Mouse (Mus musculus): ENCODE measurements around the gene Akr1e1.

Akr1e1 gene

DNA sequence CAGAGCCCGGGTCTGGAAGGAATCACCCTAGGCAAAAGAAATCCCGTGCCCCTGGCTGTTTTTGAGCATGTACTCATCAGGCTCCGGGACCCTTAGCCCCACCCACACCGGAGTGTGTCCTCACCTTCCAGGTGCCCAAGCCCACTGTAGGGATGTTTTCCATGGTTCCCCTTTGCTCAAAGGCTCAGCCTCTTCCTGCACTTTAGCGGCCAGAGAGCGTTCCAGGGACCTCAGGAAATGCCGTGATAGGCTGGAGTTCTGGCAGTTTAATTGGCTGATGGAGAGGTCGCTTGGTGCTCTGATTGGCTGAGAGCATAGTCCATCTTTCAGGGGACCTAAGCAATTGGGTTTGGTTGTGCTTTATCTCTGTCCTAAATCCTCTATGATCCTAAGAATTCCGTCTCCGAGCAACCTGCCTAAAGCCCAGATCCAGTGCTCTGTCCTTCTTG is at the start of gene Akr1e1:
TSS of gene Akr1e1 (minus strand) at position 214 of the 449 bp plus-strand sequence.
- TF ChIP-seq GATA4 (IDR thresholded peaks at IDR 0.05; ENCODE audit: insufficient replicate concordance, low read length), result peak; percentile 80; the same call in 1 of the 2 replicates

GRCm38 (mm10) chr13:4658346-4658745 is 49.4 kb upstream of the Akr1e1 start:
- TF ChIP-seq GATA4 (IDR thresholded peaks at IDR 0.05; ENCODE audit: insufficient replicate concordance, low read length), result no peak

- TF ChIP-seq GATA4 (IDR thresholded peaks at IDR 0.05; ENCODE audit: insufficient replicate concordance, low read length), result no peak
Measured at GRCm38 (mm10) chr13:4656277-4657146, 47.5 kb upstream of the Akr1e1 start.

DNA sequence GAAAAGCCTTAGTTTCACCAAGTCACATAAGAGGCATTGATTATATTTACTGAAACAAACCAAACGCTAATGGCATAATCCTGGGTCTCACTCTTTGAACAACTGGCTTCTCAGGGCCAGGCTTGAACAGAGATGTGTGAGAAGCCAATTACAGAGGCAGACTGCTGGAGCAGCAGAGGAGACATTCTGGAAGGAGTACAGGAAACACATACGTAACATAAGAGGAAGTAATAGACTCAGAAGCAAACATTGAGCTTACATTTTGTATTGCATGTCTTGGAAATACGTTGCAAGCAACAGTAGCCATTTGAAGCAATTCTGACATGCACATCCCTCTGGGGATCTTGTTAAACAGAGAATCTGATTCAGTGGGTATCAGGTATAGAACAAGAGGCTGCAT is 41.2 kb upstream of the Akr1e1 start:
- no peak for TF ChIP-seq GATA4 (IDR thresholded peaks at IDR 0.05; ENCODE audit: insufficient replicate concordance, low read length)

- TF ChIP-seq GATA4 (IDR thresholded peaks at IDR 0.05; ENCODE audit: insufficient replicate concordance, low read length), result no peak
Measured at GRCm38 (mm10) chr13:4645248-4645647, 36.3 kb upstream of the Akr1e1 start.

DNA sequence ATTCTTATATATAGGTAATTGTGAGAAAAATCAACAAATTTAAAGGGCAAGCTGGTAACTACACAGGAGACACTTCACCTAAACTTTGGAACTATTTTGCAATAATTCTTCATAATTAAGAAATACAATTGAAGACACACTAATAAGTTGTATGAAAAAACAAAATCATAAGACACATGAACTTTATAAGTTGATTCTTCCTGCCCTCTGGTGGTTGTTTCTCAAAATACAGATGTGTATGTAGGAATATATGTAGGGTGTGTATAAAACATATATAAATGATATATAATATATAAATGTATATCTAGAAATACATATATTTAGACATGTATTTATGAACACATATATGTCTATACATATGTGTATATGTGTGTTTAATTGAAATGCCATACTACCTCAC is 1.9 kb upstream of the Akr1e1 start:
- no peak for TF ChIP-seq GATA4 (IDR thresholded peaks at IDR 0.05; ENCODE audit: insufficient replicate concordance, low read length)

- no peak for TF ChIP-seq GATA4 (IDR thresholded peaks at IDR 0.05; ENCODE audit: insufficient replicate concordance, low read length)
Measured at GRCm38 (mm10) chr13:4608530-4608929, 444 bp downstream of the Akr1e1 start.

GRCm38 (mm10) chr13:4606821-4607220 is 2.2 kb downstream of the Akr1e1 start:
- TF ChIP-seq GATA4 (IDR thresholded peaks at IDR 0.05; ENCODE audit: insufficient replicate concordance, low read length), result no peak

GRCm38 (mm10) chr13:4576921-4577320 is 32.1 kb downstream of the Akr1e1 start:
- no peak for TF ChIP-seq GATA4 (IDR thresholded peaks at IDR 0.05; ENCODE audit: insufficient replicate concordance, low read length)

GRCm38 (mm10) chr13:4573871-4574270 is 35.1 kb downstream of the Akr1e1 start, which contains the start of gene Akr1c21:
Gene Akr1c21, plus strand, starts transcription at chr13:4574075.
- TF ChIP-seq GATA4 (IDR thresholded peaks at IDR 0.05; ENCODE audit: insufficient replicate concordance, low read length), result no peak

DNA sequence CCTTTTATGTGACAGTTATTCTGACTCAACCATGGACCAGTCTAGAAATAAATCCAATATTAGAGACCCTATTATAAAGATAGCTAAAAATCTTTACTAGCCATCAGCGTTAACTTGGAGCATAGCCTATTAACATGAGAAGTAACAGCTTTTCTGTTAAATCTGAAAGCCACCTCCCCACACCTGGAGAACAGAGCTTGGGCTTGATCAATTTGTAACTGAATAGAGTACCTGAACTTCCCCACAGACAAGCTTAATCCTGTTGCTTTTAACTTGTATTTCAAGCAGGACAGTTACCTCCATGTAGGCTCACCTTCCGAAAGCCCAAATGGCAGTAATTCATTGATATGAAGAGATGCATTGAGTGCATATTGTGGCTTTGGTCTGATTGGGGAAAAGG is 43.0 kb downstream of the Akr1e1 start:
- TF ChIP-seq GATA4 (IDR thresholded peaks at IDR 0.05; ENCODE audit: insufficient replicate concordance, low read length), result no peak

DNA sequence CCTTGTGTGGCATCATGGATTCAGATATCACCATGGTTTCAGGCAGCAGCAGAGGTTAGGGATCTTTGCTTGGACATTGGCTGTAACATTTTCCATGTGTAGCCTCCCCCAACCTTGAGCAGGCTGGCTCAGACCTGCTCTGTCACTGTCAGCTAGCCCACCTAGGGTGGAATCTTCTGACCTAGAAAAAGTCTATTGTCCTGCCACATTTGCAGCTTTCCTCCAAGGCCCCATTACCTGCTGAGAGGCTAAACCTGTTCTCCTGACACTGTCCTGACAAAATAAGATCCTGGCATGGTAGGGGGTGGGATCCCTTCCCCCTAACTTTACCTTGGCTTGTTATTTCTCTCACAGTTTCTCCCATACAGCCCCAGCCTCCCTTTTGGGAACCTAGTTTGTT is 48.5 kb downstream of the Akr1e1 start:
- no peak for TF ChIP-seq GATA4 (IDR thresholded peaks at IDR 0.05; ENCODE audit: insufficient replicate concordance, low read length)

DNA sequence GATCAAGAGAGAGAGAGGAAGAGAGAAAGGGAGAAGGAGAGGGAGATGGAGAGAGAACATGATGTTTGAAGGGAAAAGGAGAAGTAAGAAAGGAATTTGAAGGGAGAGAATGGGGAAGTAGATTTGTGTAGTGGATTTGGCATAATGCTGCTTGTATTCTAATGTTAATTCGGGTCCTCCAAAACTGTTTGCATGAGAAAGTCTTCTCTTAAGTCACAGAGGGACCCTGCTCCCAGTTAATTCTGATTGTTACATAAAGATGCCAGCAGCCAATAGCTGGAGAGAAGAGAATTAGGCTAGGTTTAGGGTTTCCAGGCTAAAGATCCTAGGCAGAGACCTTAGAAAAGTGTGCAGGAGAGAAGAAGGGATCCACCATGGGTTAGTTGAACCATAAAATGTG is 49.8 kb downstream of the Akr1e1 start:
- no peak for TF ChIP-seq GATA4 (IDR thresholded peaks at IDR 0.05; ENCODE audit: insufficient replicate concordance, low read length)
